Mouse (Mus musculus): ENCODE measurements around the gene Syndig1.

GRCm38 (mm10) chr2:149997657-149998056 lies 168.6 kb downstream of the Syndig1 start:
- TF ChIP-seq CTCF (IDR thresholded peaks at IDR 0.05) (no peak), POLR2A (IDR thresholded peaks at IDR 0.05; ENCODE audit: insufficient read depth, low read depth, low read length) (no peak)

All from heart, adult 2 months (tissue).